16 mouse cellular contexts compared by ENCODE assay signal in the genomic region with DNA sequence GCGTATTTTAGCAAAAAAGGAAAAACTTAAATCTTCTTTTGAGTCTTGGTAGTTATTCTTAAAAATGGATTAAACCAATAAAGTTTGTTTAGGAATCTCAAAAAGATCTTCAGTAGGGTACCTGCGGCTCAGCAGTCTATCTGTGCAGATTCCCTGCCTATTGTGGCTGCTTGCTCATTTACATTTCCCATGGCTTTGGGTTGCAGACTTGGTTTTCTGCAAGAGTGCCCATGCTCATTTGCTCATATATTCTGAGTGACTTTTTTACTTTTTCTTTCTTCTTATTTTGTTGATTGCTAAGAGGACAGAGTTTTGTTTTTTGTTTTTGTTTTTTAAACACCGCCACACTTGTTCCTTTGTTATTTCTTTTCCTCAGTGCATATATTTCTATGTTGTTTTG.
"Had no signal": no experiment of that assay in that cellular context is flagged by ENCODE, and none has a peak within 500 bp of the region (broad histone marks: within the 10 kb centered on the region; RNA-seq: fewer than 3 reads in every experiment).

No protein-coding gene starts in this region.

- H3K4me3 ChIP-seq: liver, embryonic 13.5 days; liver, embryonic 15.5 days; lung, embryonic 15.5 days; megakaryocyte, embryonic 14.5 days; midbrain, embryonic 12.5 days; neural tube, embryonic 12.5 days had no signal

- H3K27me3 ChIP-seq: liver, embryonic 13.5 days; liver, embryonic 15.5 days; lung, embryonic 15.5 days; megakaryocyte, embryonic 14.5 days; neural tube, embryonic 12.5 days had no signal

- H3K36me3 ChIP-seq: lung, embryonic 15.5 days; midbrain, embryonic 12.5 days; neural tube, embryonic 12.5 days had no signal

- H3K27ac ChIP-seq: liver, embryonic 13.5 days; liver, embryonic 15.5 days; lung, embryonic 15.5 days; macrophage; midbrain, embryonic 12.5 days; neural tube, embryonic 12.5 days had no signal

- DNase-seq: liver, embryonic 13.5 days; liver, postnatal 0 days; lung, adult 2 months; lung, postnatal 14 days; midbrain, embryonic 14.5 days; right cerebral cortex, postnatal 14 days; spleen, adult 18-20 months; thymus, adult 18-20 months; thymus, postnatal 14 days; thymus, postnatal 36 days had no signal

- H3K9me3 ChIP-seq: liver, embryonic 13.5 days; liver, embryonic 15.5 days; lung, embryonic 15.5 days; megakaryocyte, embryonic 14.5 days; midbrain, embryonic 12.5 days; neural tube, embryonic 12.5 days had no signal

- H3K4me1 ChIP-seq: liver, embryonic 13.5 days; liver, embryonic 15.5 days; lung, embryonic 15.5 days; neural tube, embryonic 12.5 days had no signal
